Mouse (Mus musculus): ENCODE results near the gene Cdh22. TPM values are rescaled to one million over a fixed set of nuclear protein-coding genes. Genes with fewer than 3 reads are reported as not detected.

The Cdh22 gene
- polyA plus RNA-seq, 1 experiment: 0.80 TPM

DNA sequence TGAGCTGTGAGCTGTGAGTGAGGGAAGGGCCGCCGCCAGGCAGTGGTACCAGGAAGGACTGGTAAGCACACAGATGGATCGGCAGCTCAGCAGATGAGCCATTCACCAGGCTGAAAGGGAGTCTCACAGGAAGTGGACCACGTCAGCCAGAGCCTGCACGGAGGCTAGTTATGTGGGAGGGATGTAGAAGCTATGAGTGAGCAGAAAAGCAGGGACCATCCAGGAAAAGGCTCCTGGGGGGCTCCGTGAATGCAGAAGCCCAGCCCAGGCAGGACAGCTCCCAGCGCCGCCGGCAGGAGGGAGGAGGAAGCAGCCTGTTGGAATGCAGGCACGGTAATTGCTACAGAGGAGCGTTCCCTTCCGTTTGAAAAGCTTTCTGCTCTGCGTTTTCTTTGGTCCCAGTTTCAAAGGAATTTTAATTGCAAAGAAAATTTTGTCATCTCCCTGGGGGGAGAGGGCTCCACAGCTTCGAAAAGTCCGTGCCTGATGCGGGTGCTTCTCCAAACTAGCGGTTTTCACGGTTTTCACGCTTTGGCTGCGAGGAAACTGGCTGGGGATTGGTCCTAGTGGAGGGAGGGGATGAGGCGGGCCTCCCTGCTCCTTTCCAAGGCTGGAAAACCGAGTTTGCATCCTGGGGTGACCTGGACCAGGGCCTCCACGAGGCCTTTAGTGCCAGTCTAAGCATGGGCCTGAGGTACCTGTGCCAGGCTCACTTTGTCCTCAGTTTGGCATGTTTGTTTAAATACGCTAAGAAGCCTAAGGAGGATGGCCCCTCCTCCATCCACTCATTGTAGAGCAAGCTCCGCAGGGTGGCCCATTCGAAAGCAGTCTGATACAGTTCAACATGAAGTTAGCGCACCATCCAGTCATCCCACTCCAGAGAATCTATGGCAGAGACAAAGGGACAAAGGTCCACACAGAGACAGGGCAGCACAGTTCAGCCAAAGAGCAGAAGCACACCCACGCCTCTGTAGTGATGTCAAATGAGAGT, 32.6 kb downstream of the Cdh22 start:
- H3K4me3 ChIP-seq (replicated peaks; ENCODE audit: control insufficient read depth, low read depth, low read length): no peak overlapping the region
- no peak overlapping the region for H3K27ac ChIP-seq (ENCODE audit: control insufficient read depth, insufficient read depth, low read depth, low read length, poor library complexity)
- TF ChIP-seq POLR2A (IDR thresholded peaks at IDR 0.05; ENCODE audit: borderline replicate concordance, control insufficient read depth, low read depth, low read length): no peak
- TF ChIP-seq CTCF (IDR thresholded peaks at IDR 0.05; ENCODE audit: control insufficient read depth, insufficient read depth, low read length): no peak
- 9% methylated on average over 28 of the region's 28 CpGs for WGBS
- no peaks in the 10 kb centered on the region for H3K4me1 ChIP-seq (ENCODE audit: control insufficient read depth, insufficient read depth, low read length)

DNA sequence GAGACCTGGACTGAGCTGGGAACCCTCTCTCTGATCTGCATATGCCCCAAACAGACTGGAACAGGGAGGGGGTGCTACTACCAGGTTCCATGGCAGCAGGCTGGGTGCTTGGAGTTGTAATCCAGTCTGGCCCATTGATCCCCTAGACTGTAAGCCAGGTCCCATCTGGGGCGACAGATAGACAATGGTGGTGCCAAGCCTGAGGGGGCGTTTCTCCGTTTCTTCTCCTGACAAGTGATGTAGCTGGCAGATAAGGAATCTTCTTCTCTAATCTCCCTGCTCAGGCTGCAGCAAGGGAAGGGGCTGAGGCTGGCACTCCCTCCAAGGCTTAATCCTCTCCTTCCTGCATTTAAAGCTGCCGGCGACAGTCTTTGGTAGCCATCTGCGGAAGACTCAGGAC, 37.1 kb downstream of the Cdh22 start:
- 59% methylated on average over 6 of the region's 6 CpGs for WGBS
- no peaks in the 10 kb centered on the region for H3K4me1 ChIP-seq (ENCODE audit: control insufficient read depth, insufficient read depth, low read length)
- no peak overlapping the region for H3K4me3 ChIP-seq (replicated peaks; ENCODE audit: control insufficient read depth, low read depth, low read length)
- H3K27ac ChIP-seq (ENCODE audit: control insufficient read depth, insufficient read depth, low read depth, low read length, poor library complexity): no peak overlapping the region
- TF ChIP-seq POLR2A (IDR thresholded peaks at IDR 0.05; ENCODE audit: borderline replicate concordance, control insufficient read depth, low read depth, low read length) (no peak), CTCF (IDR thresholded peaks at IDR 0.05; ENCODE audit: control insufficient read depth, insufficient read depth, low read length) (no peak)

DNA sequence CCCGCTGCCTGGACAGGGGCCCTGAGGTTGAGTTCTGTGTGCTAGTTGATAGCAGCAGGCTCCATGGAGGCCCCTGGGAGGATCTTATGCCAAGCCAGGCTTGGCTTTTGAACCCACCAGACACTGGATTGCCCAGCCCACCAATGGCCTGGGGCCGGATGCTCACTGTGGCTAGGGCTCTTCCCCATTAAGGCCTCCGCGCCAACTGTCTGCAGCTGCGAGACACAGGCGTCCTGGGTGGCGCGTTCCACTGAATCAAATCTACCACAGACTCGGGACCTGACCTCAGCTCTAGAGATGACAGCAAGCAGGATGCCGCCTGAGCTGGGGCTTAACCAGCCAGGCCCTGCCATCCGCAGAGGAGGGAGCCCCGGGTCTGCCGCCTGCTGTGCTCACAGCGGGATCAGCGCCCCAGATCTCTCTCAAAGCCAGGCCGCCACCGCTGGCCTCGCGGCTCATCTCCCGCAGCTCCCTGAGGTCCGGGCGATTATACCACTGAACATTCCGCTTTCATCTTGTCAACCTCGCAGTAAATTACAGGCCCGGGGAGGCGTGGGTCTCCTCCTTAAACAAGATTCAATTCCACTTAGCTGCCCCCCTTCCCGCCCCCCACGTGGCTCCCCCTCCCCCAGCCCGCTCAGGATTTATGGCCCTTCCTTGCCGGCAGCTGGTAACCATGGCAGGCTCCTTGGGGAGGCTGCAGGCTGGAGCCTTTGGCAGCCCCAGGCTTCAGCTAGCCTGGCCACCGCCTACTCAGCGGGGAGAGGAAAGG, 39.1 kb downstream of the Cdh22 start:
- H3K4me1 ChIP-seq (ENCODE audit: control insufficient read depth, insufficient read depth, low read length): no peaks in the 10 kb centered on the region
- TF ChIP-seq POLR2A (IDR thresholded peaks at IDR 0.05; ENCODE audit: borderline replicate concordance, control insufficient read depth, low read depth, low read length): no peak
- TF ChIP-seq CTCF (IDR thresholded peaks at IDR 0.05; ENCODE audit: control insufficient read depth, insufficient read depth, low read length): no peak
- H3K27ac ChIP-seq (ENCODE audit: control insufficient read depth, insufficient read depth, low read depth, low read length, poor library complexity): no peak overlapping the region
- H3K4me3 ChIP-seq (replicated peaks; ENCODE audit: control insufficient read depth, low read depth, low read length): no peak overlapping the region
- WGBS: 6% methylated on average over 32 of the region's 32 CpGs

DNA sequence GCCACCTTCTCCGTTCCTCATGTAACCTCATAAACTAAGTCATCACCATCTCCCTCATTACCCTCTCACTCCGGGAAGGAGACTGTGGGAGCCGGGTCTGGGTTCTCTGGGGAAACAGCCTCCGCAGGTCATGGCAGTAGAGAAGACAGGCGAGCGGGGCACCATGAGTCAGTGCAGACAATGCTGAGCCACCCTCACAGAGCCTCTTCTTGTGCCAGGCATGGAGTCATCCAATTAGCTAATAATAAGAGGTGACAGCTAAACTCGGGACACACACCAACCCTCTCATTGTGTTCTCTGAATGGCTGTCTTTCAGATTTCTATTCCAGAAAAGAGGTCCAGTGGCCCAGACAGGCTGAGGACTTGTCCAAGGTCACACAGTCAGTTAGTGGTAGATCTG, 43.2 kb downstream of the Cdh22 start:
- Histone ChIP-seq H3K4me1 (ENCODE audit: control insufficient read depth, insufficient read depth, low read length) (no peaks in the 10 kb centered on the region), H3K27ac (ENCODE audit: control insufficient read depth, insufficient read depth, low read depth, low read length, poor library complexity) (no peak overlapping the region), H3K4me3 (replicated peaks; ENCODE audit: control insufficient read depth, low read depth, low read length) (no peak overlapping the region)
- TF ChIP-seq POLR2A (IDR thresholded peaks at IDR 0.05; ENCODE audit: borderline replicate concordance, control insufficient read depth, low read depth, low read length) (no peak), CTCF (IDR thresholded peaks at IDR 0.05; ENCODE audit: control insufficient read depth, insufficient read depth, low read length) (no peak)
- WGBS: 78% methylated on average over 7 of the region's 7 CpGs

DNA sequence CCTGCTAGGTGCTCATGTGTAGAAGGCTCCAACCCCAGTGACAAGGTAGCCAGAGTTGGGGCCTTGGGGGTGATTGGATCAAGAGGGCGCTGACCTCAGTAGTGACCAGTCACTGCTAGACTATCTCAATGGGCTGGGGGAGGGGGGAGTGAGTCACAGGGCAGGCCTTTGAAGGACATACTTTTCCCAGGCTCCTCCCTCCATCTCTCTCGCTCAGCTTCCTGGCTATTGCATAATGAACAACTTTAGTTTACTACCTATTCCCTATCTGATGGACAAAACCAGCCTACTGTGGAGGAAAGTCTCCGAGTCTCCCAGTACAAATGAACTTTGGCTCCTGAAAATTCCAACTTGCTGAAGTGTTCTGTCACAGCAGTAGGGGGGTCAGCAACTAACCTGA, 45.1 kb downstream of the Cdh22 start:
- Histone ChIP-seq H3K27ac (ENCODE audit: control insufficient read depth, insufficient read depth, low read depth, low read length, poor library complexity) (no peak overlapping the region), H3K4me1 (ENCODE audit: control insufficient read depth, insufficient read depth, low read length) (no peaks in the 10 kb centered on the region), H3K4me3 (replicated peaks; ENCODE audit: control insufficient read depth, low read depth, low read length) (no peak overlapping the region)
- 45% methylated on average over 3 of the region's 3 CpGs for WGBS
- no peak for TF ChIP-seq CTCF (IDR thresholded peaks at IDR 0.05; ENCODE audit: control insufficient read depth, insufficient read depth, low read length)
- TF ChIP-seq POLR2A (IDR thresholded peaks at IDR 0.05; ENCODE audit: borderline replicate concordance, control insufficient read depth, low read depth, low read length): no peak

DNA sequence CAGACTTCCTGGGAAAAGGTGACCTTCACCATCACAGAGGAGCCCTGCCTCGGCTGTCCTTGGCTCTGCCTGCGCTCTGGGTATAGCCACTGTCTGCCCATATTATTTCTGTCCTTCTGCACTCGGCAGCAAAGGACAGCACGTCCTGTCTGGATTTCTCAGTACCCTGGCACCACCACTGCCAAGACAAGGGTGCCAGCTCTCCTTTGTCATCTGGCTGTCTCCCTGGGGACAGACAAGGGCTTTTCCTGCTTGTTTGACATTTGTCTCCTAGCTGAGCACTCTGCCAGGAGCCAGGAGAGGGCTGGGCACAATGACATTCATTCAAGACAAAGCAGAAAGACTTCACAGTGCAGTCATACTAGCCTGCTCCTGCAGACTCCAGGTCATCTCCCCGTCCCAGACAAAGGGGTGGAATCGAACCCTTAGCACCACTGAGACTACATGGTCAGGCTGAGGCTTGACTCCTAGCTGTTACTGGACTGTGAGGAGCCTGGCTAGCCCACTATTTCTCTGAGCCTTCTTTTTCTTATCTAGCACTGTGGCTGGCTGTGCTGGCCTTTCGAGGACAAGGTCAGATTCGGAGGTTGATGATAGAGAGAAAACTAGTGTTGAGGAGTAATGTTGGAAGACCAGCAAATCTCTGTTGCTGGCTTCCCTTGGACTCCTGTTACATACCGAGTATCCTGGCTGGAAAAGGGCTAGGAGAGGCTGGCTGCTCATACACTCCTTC, 46.8 kb downstream of the Cdh22 start:
- Histone ChIP-seq H3K27ac (ENCODE audit: control insufficient read depth, insufficient read depth, low read depth, low read length, poor library complexity) (no peak overlapping the region), H3K4me3 (replicated peaks; ENCODE audit: control insufficient read depth, low read depth, low read length) (no peak overlapping the region), H3K4me1 (ENCODE audit: control insufficient read depth, insufficient read depth, low read length) (no peaks in the 10 kb centered on the region)
- TF ChIP-seq CTCF (IDR thresholded peaks at IDR 0.05; ENCODE audit: control insufficient read depth, insufficient read depth, low read length) (no peak), POLR2A (IDR thresholded peaks at IDR 0.05; ENCODE audit: borderline replicate concordance, control insufficient read depth, low read depth, low read length) (no peak)
- WGBS: 64% methylated on average over 9 of the region's 9 CpGs

DNA sequence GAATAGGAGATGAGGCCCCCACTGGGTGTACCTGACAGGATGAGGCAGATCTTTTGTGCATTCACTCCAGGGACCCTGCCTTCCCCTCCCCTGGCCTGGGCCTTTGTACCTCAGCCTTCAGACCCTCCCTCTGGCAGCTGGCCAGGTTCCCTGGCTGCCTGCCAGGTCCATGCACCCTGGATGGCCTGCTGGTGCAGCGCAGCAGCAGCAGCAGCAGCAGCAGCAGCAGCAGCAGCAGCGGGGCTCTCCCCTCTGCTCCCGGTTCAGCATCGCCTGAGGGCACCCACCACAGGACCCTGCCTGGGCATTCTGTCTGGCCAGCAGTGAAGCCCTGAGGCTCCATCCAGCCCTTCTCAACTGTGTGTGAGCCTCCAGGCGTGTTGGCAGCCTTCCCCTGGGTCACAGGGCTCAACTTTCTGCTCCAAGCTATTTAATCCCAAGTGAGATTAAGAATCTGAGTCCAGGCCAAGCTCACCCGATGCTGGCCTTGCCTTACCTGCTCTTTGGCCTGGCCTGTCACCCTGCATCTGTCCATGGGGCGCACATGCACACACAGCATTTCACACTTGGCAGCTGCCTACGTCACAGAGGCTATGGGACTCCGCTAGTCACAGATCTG, 50.5 kb downstream of the Cdh22 start:
- TF ChIP-seq CTCF (IDR thresholded peaks at IDR 0.05; ENCODE audit: control insufficient read depth, insufficient read depth, low read length): no peak
- TF ChIP-seq POLR2A (IDR thresholded peaks at IDR 0.05; ENCODE audit: borderline replicate concordance, control insufficient read depth, low read depth, low read length): no peak
- WGBS: 43% methylated on average over 9 of the region's 9 CpGs
- no peaks in the 10 kb centered on the region for H3K4me1 ChIP-seq (ENCODE audit: control insufficient read depth, insufficient read depth, low read length)
- H3K27ac ChIP-seq (ENCODE audit: control insufficient read depth, insufficient read depth, low read depth, low read length, poor library complexity): no peak overlapping the region
- H3K4me3 ChIP-seq (replicated peaks; ENCODE audit: control insufficient read depth, low read depth, low read length): no peak overlapping the region

All from bone marrow, adult 2 months (tissue).